Mouse (Mus musculus): ENCODE data around the gene Ctdsp2.

Gene Ctdsp2

GRCm38 (mm10) chr10:126962966-126963330, 15.6 kb upstream of the Ctdsp2 start:
- DNase-seq (ENCODE audit: low spot score in 2 of 2), result no peak

DNA sequence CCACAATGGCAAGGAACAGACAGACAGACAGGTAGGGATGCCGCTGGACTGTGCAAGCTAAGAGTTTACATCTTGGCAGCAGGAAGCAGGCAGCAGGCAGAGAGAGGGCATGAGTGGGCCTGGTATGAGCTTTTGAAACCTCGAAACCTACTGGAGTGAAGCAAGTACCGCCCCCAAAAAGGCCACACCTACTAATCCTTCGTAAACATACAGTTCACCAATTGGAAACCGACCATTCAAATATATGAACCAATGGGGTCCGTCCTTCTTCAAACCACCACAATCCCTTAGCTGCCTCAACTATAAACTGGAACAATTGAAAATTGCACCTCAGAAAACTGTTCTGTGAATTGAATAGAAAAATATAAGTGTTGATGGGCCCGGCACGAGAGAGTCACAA, 14.7 kb upstream of the Ctdsp2 start:
- no peak for DNase-seq (ENCODE audit: low spot score in 2 of 2)

- no peak for DNase-seq (ENCODE audit: low spot score in 2 of 2)
Observed at GRCm38 (mm10) chr10:126971363-126972050, 7.0 kb upstream of the Ctdsp2 start.

DNA sequence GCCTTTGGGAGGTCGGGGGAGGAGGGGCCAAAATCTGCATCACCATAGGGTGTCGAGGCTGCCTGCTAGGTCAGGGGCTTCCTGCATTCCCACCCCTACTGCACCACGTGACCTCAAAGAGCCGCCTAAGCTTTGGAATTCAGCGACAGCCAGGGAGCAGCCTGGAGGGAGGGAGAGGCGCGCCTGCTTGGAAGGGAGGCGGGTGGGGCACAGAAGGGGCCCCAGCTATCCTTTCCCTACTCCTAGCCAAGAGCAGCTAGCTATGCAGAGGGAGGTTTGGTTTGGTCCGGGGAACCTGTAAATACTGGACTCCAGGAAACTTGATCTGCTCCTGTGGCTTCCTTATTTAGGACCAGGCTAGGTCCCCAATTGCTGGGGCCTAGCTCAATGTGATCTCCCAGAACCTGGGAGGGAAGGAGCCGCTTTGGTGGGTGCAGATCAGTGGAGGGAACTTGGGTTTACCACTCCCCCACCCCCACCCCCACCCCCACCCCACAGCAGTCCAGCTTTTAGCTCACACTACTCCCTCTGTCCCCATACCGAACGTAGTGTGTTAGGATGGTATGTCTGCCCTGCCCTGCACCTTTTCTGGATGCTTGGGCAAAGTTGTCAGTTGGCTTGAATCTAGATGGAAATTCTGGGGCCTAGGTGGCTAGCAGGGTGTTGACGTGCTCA, 6.3 kb upstream of the Ctdsp2 start:
- no peak for DNase-seq (ENCODE audit: low spot score in 2 of 2)

DNA sequence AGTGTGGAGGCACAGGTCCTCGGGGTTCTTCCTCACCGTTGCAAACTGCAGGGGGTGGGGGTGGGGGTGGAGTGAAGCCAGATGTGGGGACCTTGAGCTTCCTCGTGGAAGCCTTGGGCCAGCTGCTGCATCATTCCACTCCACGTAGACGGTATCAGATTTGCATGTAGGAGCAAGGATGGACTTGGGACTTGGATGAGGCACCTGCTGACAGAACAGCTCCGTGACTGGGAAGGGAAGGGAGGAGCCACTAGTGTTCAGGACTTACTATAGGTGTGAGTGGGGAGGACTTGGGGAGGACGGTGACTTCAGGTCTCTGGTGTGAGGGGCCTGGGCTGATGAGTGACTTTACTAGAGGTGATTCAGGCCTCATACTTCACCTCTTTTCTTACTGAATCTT, 5.5 kb upstream of the Ctdsp2 start:
- DNase-seq (ENCODE audit: low spot score in 2 of 2), result no peak

DNA sequence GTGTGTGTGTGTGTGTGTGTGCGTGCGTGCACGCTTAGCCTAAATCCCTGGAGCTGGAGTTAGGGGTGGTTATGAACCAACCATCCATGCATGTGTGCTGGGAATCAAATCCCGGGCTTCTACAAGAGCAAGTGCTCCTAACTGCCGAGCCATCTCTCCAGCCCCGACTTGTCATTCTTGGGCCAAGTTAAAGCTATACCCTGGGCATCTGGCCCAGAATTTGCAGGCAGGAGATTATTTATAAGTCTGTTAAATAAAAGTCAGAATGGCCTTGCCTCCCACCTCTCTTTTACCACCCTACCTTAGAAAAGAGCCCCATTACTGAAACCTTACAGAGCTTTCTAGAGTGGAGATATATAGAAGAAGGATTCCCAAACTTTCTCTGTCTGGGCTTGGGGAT, 2.8 kb upstream of the Ctdsp2 start:
- no peak for DNase-seq (ENCODE audit: low spot score in 2 of 2)

GRCm38 (mm10) chr10:126977076-126977475, 1.4 kb upstream of the Ctdsp2 start:
- DNase-seq (ENCODE audit: low spot score in 2 of 2), result no peak

DNA sequence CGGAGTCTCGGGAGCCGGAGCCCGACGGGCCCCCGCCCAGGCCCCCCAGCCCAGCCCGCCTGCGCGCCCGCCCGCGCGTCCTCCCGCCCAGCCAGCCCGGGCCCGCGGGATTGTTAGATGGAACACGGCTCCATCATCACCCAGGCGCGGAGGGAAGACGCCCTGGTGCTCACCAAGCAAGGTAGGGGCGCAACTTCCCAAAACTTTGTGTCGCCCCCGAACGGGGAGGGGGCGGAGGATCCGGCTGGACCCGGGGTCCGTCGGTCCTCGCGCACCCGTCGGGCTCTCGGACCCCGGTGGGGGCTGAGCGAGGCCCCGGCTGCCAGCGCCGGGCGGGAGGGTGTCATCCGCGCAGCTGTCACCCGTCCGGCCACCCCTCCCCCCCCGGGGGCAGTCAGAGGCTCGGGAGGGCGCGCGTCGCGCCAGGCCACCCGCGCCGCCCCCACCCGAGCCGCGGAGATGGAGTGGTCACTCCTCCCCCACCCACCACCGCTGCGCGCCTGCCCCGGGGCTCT, 661 bp downstream of the Ctdsp2 start:
- peak in 1 of 2 experiments; percentile 49 for DNase-seq (ENCODE audit: low spot score in 2 of 2)

GRCm38 (mm10) chr10:126979636-126980151, 1.2 kb downstream of the Ctdsp2 start:
- peak in 1 of 2 experiments; percentile 47 for DNase-seq (ENCODE audit: low spot score in 2 of 2)

GRCm38 (mm10) chr10:126980221-126980932, 1.9 kb downstream of the Ctdsp2 start:
- no peak for DNase-seq (ENCODE audit: low spot score in 2 of 2)

DNA sequence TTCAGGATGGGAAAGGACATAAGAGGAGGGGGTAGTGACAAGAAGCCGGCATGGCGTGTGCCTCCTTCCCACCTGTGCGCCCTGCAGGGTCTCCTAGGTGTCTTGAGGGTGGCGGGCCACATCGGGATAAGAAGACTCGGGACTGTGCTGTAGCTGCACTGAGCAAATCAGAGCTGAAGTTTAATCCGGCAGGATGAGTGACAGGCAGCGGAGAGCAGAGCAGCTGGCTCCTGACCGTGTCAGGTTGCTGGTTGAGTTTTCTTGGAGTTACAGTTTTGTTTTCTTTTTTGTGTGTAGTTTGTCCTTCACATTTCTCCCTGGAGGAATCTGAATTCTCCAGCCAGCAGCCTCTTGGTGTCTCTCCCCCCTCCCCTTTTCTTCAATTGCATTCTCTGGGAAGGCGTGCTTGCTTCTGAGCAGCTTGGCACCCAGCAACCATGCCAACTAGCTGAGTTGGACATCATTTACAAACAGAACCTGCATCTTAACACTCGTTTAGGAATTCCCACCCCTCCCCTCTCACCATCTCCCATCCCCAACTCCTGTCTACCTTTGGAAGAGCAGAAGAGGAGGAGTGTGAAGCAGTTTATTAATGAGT, 2.5 kb downstream of the Ctdsp2 start:
- DNase-seq (ENCODE audit: low spot score in 2 of 2), result no peak

DNA sequence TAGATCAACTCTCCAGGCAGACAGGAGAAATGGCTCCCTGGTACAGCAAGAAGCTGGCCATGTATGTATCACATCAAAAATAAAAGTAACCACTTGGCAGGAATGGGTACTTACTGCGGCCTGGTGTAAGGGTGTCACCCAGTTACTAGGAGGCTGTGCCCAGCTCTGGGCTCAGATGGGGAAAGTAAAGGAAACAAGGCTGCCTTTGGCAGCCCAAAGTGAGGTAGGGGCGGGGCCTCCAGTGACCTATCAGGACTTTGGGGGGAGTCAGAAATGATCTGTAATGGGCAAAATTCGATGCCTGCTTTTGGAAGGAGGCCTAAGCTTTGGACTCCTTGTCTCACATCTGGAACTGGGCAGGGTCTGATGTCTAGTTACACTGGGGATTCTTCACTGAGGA, 3.2 kb downstream of the Ctdsp2 start:
- no peak for DNase-seq (ENCODE audit: low spot score in 2 of 2)

DNA sequence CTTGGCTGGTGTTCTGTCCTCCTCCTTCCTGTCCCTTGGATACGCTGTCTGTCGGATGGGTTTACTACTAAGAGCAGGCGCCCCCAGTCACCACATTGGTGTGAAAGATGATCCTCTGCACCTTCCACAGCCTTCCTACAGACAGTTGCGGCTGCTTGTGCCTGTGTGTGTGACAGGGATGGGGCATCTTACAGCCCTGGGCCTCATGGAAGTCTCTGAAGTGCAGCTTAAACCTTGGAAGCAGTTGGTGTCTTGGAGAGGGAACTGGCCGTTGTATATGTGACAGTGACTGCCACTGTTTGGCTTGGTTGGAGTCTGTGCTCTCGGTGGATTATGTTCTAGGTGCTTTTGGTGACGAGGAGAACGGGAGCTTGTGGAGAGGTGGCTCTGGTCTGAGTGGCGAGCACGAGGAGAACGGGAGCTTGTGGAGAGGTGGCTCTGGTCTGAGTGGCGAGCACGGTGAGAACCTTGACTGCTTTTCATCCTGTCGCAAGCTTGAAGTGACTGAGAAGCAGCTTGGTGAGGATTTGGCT, 4.7 kb downstream of the Ctdsp2 start:
- no peak for DNase-seq (ENCODE audit: low spot score in 2 of 2)

GRCm38 (mm10) chr10:126984189-126985004, 5.9 kb downstream of the Ctdsp2 start:
- DNase-seq (ENCODE audit: low spot score in 2 of 2), result no peak

GRCm38 (mm10) chr10:126985127-126985526, 6.6 kb downstream of the Ctdsp2 start:
- no peak for DNase-seq (ENCODE audit: low spot score in 2 of 2)

- DNase-seq (ENCODE audit: low spot score in 2 of 2), result no peak
Observed at GRCm38 (mm10) chr10:126985579-126985978, 7.1 kb downstream of the Ctdsp2 start.

DNA sequence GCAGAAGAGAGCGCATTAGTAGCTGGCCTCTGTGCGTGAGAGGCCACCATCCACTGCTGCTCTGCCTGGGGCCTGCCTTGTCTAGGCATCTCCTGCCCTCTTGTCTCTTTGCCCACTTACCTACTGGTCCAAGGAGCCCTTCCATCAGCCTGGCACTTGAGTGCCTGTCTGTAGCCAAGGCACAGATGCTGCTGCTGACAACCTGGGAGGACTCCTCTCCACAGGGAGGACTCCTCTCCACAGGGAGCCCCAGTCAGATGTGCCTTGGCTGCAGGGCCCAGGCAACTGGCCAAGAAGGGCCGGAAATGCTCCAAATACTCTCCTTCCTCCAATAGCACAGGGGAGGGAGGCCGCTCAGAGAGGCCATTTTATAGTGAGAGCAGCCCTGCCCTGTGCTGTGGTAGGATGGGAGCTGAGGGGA, 8.0 kb downstream of the Ctdsp2 start:
- peak; percentile 58 to 86 for DNase-seq (ENCODE audit: low spot score in 2 of 2)

DNA sequence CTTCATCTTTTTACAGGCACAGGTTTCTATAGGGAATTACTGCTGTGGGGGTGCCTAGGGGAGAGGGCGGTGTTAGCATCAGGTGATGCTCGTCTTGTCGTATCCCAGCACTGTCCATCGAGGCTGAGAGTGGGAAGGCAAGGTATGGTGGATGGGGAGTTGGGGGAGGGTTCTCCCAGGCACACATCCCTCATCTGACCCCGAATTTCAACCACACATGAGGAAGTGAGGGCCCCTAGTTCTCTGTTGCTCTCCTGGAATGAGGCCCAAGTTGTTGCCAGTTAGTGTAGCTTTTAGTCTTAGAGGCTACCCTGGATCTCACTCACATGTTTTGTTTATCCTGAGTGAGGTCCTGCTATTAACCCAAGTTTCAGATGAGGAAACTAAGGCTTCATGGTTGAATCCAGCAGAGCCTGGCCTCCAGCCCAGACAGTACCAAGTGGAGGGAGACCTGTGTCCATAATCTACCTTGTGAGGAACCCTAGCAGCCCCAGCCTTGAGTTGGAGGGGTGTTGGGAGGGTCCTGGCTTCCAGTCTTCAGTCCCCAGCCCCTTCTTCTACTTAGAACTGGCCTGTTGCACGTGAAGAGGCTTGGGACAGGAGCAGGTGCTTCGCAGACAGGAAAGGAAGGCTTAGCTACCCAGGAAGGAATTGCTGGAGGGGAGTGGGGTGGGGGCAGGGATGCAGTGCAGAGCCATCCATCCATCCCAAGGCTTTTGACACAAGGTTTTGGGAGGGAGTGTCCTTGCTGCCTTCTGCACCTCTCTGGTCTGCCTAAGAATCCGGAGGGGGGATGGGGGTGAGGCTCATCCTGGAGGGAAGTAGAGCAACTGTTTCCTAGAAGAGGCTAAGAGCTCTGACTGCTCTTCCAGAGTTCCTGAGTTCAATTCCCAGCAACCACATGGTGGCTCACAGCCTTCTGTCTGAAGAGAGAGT, 8.9 kb downstream of the Ctdsp2 start:
- no peak for DNase-seq (ENCODE audit: low spot score in 2 of 2)

GRCm38 (mm10) chr10:126988513-126989165, 10.1 kb downstream of the Ctdsp2 start:
- DNase-seq (ENCODE audit: low spot score in 2 of 2), result no peak

All from urinary bladder, postnatal 36 days (tissue).